ENCODE assay signal across 17 mouse cellular contexts in genomic region chr1:171920989-171921621, GRCm38 (mm10). TPM values are rescaled to one million over a fixed set of nuclear protein-coding genes. Genes with fewer than 3 reads are reported as not detected.
DNase-seq lines count a peak whose midpoint lies in the region; ATAC-seq lines count a peak whose summit lies in the region.
"Had no signal": no experiment of that assay in that cellular context is flagged by ENCODE, and none has a peak within 500 bp of the region (broad histone marks: within the 10 kb centered on the region; RNA-seq: fewer than 3 reads in every experiment).

No protein-coding gene starts in this region.

- H3K27ac ChIP-seq in intestine, embryonic 15.5 days = no peak overlapping the region
- no peak overlapping the region for H3K27ac ChIP-seq in hindbrain, embryonic 10.5 days
- H3K27ac ChIP-seq: embryonic facial prominence, embryonic 12.5 days; forebrain, embryonic 12.5 days; heart, embryonic 10.5 days; hindbrain, embryonic 15.5 days had no signal

- H3K4me3 ChIP-seq in intestine, embryonic 15.5 days (replicated peaks) = no peak overlapping the region
- no peak overlapping the region for H3K4me3 ChIP-seq in hindbrain, embryonic 10.5 days
- H3K4me3 ChIP-seq: embryonic facial prominence, embryonic 12.5 days; forebrain, embryonic 12.5 days; heart, embryonic 10.5 days; hindbrain, embryonic 15.5 days had no signal

- H3K4me1 ChIP-seq in intestine, embryonic 15.5 days (replicated peaks) = no peaks in the 10 kb centered on the region
- no peaks in the 10 kb centered on the region for H3K4me1 ChIP-seq in hindbrain, embryonic 10.5 days (replicated peaks)
- H3K4me1 ChIP-seq: embryonic facial prominence, embryonic 12.5 days; forebrain, embryonic 12.5 days; heart, embryonic 10.5 days; hindbrain, embryonic 15.5 days had no signal

- no peak overlapping the region for H3K4me2 ChIP-seq in intestine, embryonic 15.5 days (replicated peaks)
- H3K4me2 ChIP-seq: embryonic facial prominence, embryonic 12.5 days; forebrain, embryonic 12.5 days; hindbrain, embryonic 15.5 days had no signal

- WGBS in intestine, embryonic 15.5 days = 66% methylated on average over 9 of the region's 9 CpGs
- 91% methylated on average over 9 of the region's 9 CpGs for WGBS in hindbrain, embryonic 10.5 days

- H3K9me3 ChIP-seq in intestine, embryonic 15.5 days = no peaks in the 10 kb centered on the region
- H3K9me3 ChIP-seq in hindbrain, embryonic 10.5 days = no peaks in the 10 kb centered on the region
- H3K9me3 ChIP-seq: embryonic facial prominence, embryonic 12.5 days; forebrain, embryonic 12.5 days; heart, embryonic 10.5 days; hindbrain, embryonic 15.5 days had no signal

- H3K36me3 ChIP-seq in splenic B cell, adult 2 months (ENCODE audit: control insufficient read depth, insufficient read depth, low read length, poor library complexity, severe bottlenecking) = peaks cover 7% of the 10 kb centered on the region
- no peaks in the 10 kb centered on the region for H3K36me3 ChIP-seq in intestine, embryonic 15.5 days
- H3K36me3 ChIP-seq in hindbrain, embryonic 10.5 days = no peaks in the 10 kb centered on the region
- H3K36me3 ChIP-seq: embryonic facial prominence, embryonic 12.5 days; forebrain, embryonic 12.5 days; heart, embryonic 10.5 days; hindbrain, embryonic 15.5 days had no signal

- peak; percentile 58 for ATAC-seq in megakaryocyte progenitor cell, adult 5-6 weeks (replicated peaks; ENCODE audit: poor library complexity)
- no peak for ATAC-seq in intestine, embryonic 15.5 days

- peak; percentile 78 for DNase-seq in CD4-positive helper T cell, adult 2 months (ENCODE audit: low read depth, low spot score)
- DNase-seq in MEL-GATA-1-ER (ENCODE audit: extremely low read depth, low read depth) = peak; percentile 84
- DNase-seq in splenic B cell, adult 2 months (ENCODE audit: low read depth, low spot score) = peak; percentile 86
- no peak for DNase-seq in MN1 (ENCODE audit: low spot score)
- no peak for DNase-seq in adrenal gland, adult (ENCODE audit: inconsistent age in 2 of 2, low spot score in 1 of 2)
- no peak for DNase-seq in hindbrain, embryonic 10.5 days (ENCODE audit: low spot score)
- DNase-seq: cerebellum, adult 9-10 months; kidney, postnatal 14 days; liver; lung, postnatal 14 days had no signal

- no peaks in the 10 kb centered on the region for H3K27me3 ChIP-seq in splenic B cell, adult 2 months (ENCODE audit: control insufficient read depth, insufficient read depth, low read length, poor library complexity, severe bottlenecking)
- no peaks in the 10 kb centered on the region for H3K27me3 ChIP-seq in intestine, embryonic 15.5 days (replicated peaks)
- no peaks in the 10 kb centered on the region for H3K27me3 ChIP-seq in hindbrain, embryonic 10.5 days (ENCODE audit: insufficient read depth, poor library complexity, severe bottlenecking)
- H3K27me3 ChIP-seq: embryonic facial prominence, embryonic 12.5 days; forebrain, embryonic 12.5 days; hindbrain, embryonic 15.5 days had no signal

- H3K9ac ChIP-seq in intestine, embryonic 15.5 days = no peak overlapping the region
- H3K9ac ChIP-seq: embryonic facial prominence, embryonic 12.5 days; forebrain, embryonic 12.5 days; hindbrain, embryonic 15.5 days had no signal

RNA-seq across cellular contexts. Expression of gene Slamf6, which starts 3.8 kb away (rescaled TPM):
- 0.91 and 3.6 TPM in 2 replicates for total RNA-seq in megakaryocyte progenitor cell, adult 5-6 weeks (2015)
- total RNA-seq in megakaryocyte progenitor cell, adult 5-6 weeks (2017) = 1.0 and 1.8 TPM in 2 replicates
- 0.88 TPM in 2 replicates for polyA plus RNA-seq in intestine, embryonic 15.5 days (2015; fragmentation: Nextera tagmentation; extraction: Ambion mirVana)
- 0.06 TPM in 1 of 2 replicates, not detected in the other for polyA plus RNA-seq in hindbrain, embryonic 10.5 days (2016; fragmentation: Nextera tagmentation; extraction: Ambion mirVana)
- total RNA-seq: gastrocnemius, adult 18-20 months had no signal
- polyA plus RNA-seq: forebrain, embryonic 12.5 days had no signal

RNA-seq across cellular contexts. Expression of gene Gm10521, which starts 25.6 kb away (rescaled TPM):
- total RNA-seq in megakaryocyte progenitor cell, adult 5-6 weeks (2015) = 1.6 and 2.5 TPM in 2 replicates
- 1.6 and 2.4 TPM in 2 replicates for total RNA-seq in megakaryocyte progenitor cell, adult 5-6 weeks (2017)
- not detected in 2 replicates for polyA plus RNA-seq in intestine, embryonic 15.5 days (2015; fragmentation: Nextera tagmentation; extraction: Ambion mirVana)
- polyA plus RNA-seq in hindbrain, embryonic 10.5 days (2016; fragmentation: Nextera tagmentation; extraction: Ambion mirVana) = not detected in 2 replicates
- total RNA-seq: gastrocnemius, adult 18-20 months had no signal
- polyA plus RNA-seq: embryonic facial prominence, embryonic 12.5 days; forebrain, embryonic 12.5 days; heart, embryonic 10.5 days; hindbrain, embryonic 15.5 days had no signal

Comparison
In these comparisons a context has a peak if more than half of its experiments do, and no peak if none do; other contexts are left out.
1. DNase-seq: peak in CD4-positive helper T cell, adult 2 months (single experiment), MEL-GATA-1-ER (single experiment) and splenic B cell, adult 2 months (single experiment); none in MN1 (single experiment), adrenal gland, adult (0 of 2) and hindbrain, embryonic 10.5 days (single experiment).